Mouse (Mus musculus): ENCODE data around the gene Hes7. TPM values are rescaled to one million over a fixed set of nuclear protein-coding genes. Genes with fewer than 3 reads are reported as not detected.

The Hes7 gene
- 1.00 and 1.9 TPM in 2 replicates for polyA plus RNA-seq (2012; rRNA removed)

GRCm38 (mm10) chr11:69120221-69121000 is at the start of gene Hes7:
Hes7 (plus strand) TSS chr11:69120404.

GRCm38 (mm10) chr11:69070590-69071222 is 49.5 kb upstream of the Hes7 start, which contains the start of gene Tmem107:
Tmem107 (plus strand) TSS chr11:69070806.

GRCm38 (mm10) chr11:69088103-69088855 is 31.9 kb upstream of the Hes7 start, which contains the start of gene Vamp2:
Vamp2 (plus strand) TSS chr11:69088490.

DNA sequence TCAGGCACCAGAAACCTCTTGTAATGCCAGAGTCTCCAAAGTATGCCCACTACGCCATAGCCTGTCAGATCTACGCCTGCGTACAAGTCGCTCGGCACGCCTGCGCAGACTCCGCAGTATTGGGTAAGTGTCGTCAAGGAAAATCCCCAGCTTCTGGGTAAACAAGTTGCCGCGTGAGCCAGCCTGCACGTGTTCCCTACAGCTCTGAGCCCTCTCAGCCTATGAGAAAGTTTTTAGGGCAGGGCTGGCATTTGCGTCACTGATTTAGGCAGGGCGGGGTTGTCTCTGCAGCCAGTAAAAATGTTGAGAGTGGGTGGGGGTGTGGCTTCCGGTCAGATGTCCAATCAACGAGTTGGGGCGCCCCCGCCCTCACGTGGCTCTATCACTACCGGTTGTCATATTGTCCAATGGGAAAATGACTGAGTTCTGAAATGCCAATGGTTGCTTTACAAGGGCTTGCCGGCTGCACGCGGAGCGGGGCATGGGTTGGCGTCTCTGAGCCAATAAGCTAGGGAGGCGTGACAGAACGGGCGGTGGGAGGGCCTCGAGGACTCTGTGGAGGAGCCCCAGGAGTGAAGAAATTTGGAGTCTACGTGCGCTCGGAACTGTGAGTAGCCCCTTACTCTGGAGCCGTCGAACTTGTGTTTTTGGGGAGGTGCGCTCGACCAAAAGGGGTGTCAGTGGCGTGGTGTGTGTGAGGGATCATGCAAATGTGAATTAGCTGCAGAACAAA is 25.3 kb upstream of the Hes7 start, which contains the start of gene Per1:
Per1 (plus strand) TSS at position 521 of the 733 bp plus-strand sequence.

DNA sequence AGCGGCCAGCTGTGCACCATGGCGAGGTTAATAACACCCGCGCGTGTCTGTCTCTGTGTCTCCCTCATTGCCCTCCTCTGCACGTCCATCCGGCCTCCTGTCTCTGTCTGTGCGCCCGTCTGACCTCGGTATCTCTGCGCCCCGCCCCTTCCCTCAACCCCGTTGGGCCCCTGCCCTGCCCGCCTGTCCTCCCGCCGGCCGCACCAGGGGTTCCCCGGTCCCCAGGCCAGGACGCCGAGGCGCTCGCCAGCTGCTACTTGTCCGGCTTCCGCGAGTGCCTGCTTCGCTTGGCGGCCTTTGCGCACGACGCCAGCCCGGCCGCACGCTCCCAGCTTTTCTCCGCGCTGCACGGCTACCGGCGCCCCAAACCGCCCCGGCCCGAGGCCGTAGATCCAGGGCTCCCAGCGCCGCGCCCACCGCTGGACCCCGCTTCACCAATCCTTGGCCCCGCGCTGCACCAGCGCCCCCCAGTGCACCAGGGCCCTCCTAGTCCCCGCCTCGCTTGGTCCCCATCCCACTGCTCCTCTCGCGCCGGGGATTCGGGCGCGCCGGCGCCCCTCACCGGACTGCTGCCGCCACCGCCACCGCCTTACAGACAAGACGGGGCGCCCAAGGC is 2.2 kb downstream of the Hes7 start, which contains the start of gene 9130213A22Rik:
9130213A22Rik (minus strand) TSS at position 254 of the 616 bp plus-strand sequence.

DNA sequence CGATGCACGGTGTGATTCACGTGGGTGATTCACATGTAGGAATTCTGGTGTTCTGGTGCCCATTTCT is 5.5 kb downstream of the Hes7 start, which contains the start of gene Aloxe3:
Aloxe3 (plus strand) TSS at position 45 of the 67 bp plus-strand sequence.

GRCm38 (mm10) chr11:69156800-69157199 is 36.6 kb downstream of the Hes7 start, which contains the start of gene Alox12b:
Alox12b (plus strand) TSS chr11:69156989.

Other genes with a start within 250 kb of the Hes7 start
- gene Ndel1, start 248.5 kb upstream of the Hes7 start, polyA plus RNA-seq (2012; rRNA removed): 78.5 and 83.8 TPM in 2 replicates
- gene Rnf222, start 231.9 kb upstream of the Hes7 start, polyA plus RNA-seq (2012; rRNA removed): 0.70 and 0.84 TPM in 2 replicates
- 175 and 211 TPM in 2 replicates for gene Rpl26, start 218.8 kb upstream of the Hes7 start, polyA plus RNA-seq (2012; rRNA removed)
- not detected in 2 replicates for gene Odf4, start 193.3 kb upstream of the Hes7 start, polyA plus RNA-seq (2012; rRNA removed)
- 24.5 and 26.3 TPM in 2 replicates for gene Arhgef15, start 162.9 kb upstream of the Hes7 start, polyA plus RNA-seq (2012; rRNA removed)
- 27.1 and 32.6 TPM in 2 replicates for gene Slc25a35, start 152.3 kb upstream of the Hes7 start, polyA plus RNA-seq (2012; rRNA removed)
- 17.9 and 21.9 TPM in 2 replicates for gene Rangrf, start 145.2 kb upstream of the Hes7 start, polyA plus RNA-seq (2012; rRNA removed)
- gene Pfas, start 111.9 kb upstream of the Hes7 start, polyA plus RNA-seq (2012; rRNA removed): 3.1 and 4.6 TPM in 2 replicates
- 12.6 and 16.5 TPM in 2 replicates for gene Ctc1, start 104.5 kb upstream of the Hes7 start, polyA plus RNA-seq (2012; rRNA removed)
- gene Aurkb, start 74.8 kb upstream of the Hes7 start, polyA plus RNA-seq (2012; rRNA removed): 16.9 and 18.1 TPM in 2 replicates
- 10.7 and 19.3 TPM in 2 replicates for gene Borcs6, start 60.7 kb upstream of the Hes7 start, polyA plus RNA-seq (2012; rRNA removed)
- 15.9 and 17.7 TPM in 2 replicates for gene Tmem107, start 49.6 kb upstream of the Hes7 start, polyA plus RNA-seq (2012; rRNA removed)
- gene Vamp2, start 31.9 kb upstream of the Hes7 start, polyA plus RNA-seq (2012; rRNA removed): 78.1 and 119 TPM in 2 replicates
- gene Per1, start 25.2 kb upstream of the Hes7 start, polyA plus RNA-seq (2012; rRNA removed): 9.6 and 9.8 TPM in 2 replicates
- gene 9130213A22Rik, start 2.2 kb downstream of the Hes7 start, polyA plus RNA-seq (2012; rRNA removed): 0.53 and 0.80 TPM in 2 replicates
- gene Aloxe3, start 5.5 kb downstream of the Hes7 start, polyA plus RNA-seq (2012; rRNA removed): 35.1 and 49.7 TPM in 2 replicates
- 27.0 and 30.6 TPM in 2 replicates for gene Alox12b, start 36.6 kb downstream of the Hes7 start, polyA plus RNA-seq (2012; rRNA removed)
- 0.18 TPM in 1 of 2 replicates, not detected in the other for gene Alox8, start 77.4 kb downstream of the Hes7 start, polyA plus RNA-seq (2012; rRNA removed)
- gene Gucy2e, start 116.6 kb downstream of the Hes7 start, polyA plus RNA-seq (2012; rRNA removed): 0.02 TPM in 1 of 2 replicates, not detected in the other
- gene Cntrob, start 203.4 kb downstream of the Hes7 start, polyA plus RNA-seq (2012; rRNA removed): 2.4 and 2.7 TPM in 2 replicates
- gene Trappc1, start 203.6 kb downstream of the Hes7 start, polyA plus RNA-seq (2012; rRNA removed): 11.5 and 14.4 TPM in 2 replicates
- gene Kcnab3, start 205.9 kb downstream of the Hes7 start, polyA plus RNA-seq (2012; rRNA removed): 0.76 and 1.3 TPM in 2 replicates
- 1.6 and 12.4 TPM in 2 replicates for gene Rnf227, start 220.1 kb downstream of the Hes7 start, polyA plus RNA-seq (2012; rRNA removed)
- 44.4 and 47.6 TPM in 2 replicates for gene Chd3, start 249.0 kb downstream of the Hes7 start, polyA plus RNA-seq (2012; rRNA removed)

Data from stomach, adult 2 months (tissue).